Mouse (Mus musculus): ENCODE data around the gene Fam172a. TPM values are rescaled to one million over a fixed set of nuclear protein-coding genes. Genes with fewer than 3 reads are reported as not detected.

Fam172a gene
- total RNA-seq, 1 experiment from 2014 or later: 29.0 TPM

GRCm38 (mm10) chr13:78102337-78102736 lies 400.5 kb downstream of the Fam172a start:
- no peak for DNase-seq

- DNase-seq: no peak
Measured at GRCm38 (mm10) chr13:78104851-78105250, 403.0 kb downstream of the Fam172a start.

GRCm38 (mm10) chr13:78110648-78111047 lies 408.8 kb downstream of the Fam172a start:
- DNase-seq: no peak

GRCm38 (mm10) chr13:78113978-78114377 lies 412.1 kb downstream of the Fam172a start:
- no peak for DNase-seq

- DNase-seq: no peak
Measured at GRCm38 (mm10) chr13:78118715-78119114, 416.9 kb downstream of the Fam172a start.

GRCm38 (mm10) chr13:78121991-78122390 lies 420.2 kb downstream of the Fam172a start:
- no peak for DNase-seq

GRCm38 (mm10) chr13:78123911-78124426 lies 422.1 kb downstream of the Fam172a start:
- DNase-seq: no peak

GRCm38 (mm10) chr13:78157465-78157864 lies 455.6 kb downstream of the Fam172a start:
- no peak for DNase-seq

- no peak for DNase-seq
Measured at GRCm38 (mm10) chr13:78162149-78162548, 460.3 kb downstream of the Fam172a start.

- DNase-seq: peak; percentile 83
Measured at GRCm38 (mm10) chr13:78163087-78163958, 461.5 kb downstream of the Fam172a start.

- no peak for DNase-seq
Measured at GRCm38 (mm10) chr13:78164941-78165340, 463.1 kb downstream of the Fam172a start.

- DNase-seq: no peak
Measured at GRCm38 (mm10) chr13:78168166-78168565, 466.3 kb downstream of the Fam172a start.

- DNase-seq: peak; percentile 48
Measured at GRCm38 (mm10) chr13:78171320-78171719, 469.5 kb downstream of the Fam172a start.

- DNase-seq: no peak
Measured at GRCm38 (mm10) chr13:78171984-78172636, 470.3 kb downstream of the Fam172a start.

- DNase-seq: no peak
Measured at GRCm38 (mm10) chr13:78172861-78173260, 471.0 kb downstream of the Fam172a start.

GRCm38 (mm10) chr13:78174191-78174590 lies 472.4 kb downstream of the Fam172a start:
- no peak for DNase-seq

- DNase-seq: no peak
Measured at GRCm38 (mm10) chr13:78174891-78175290, 473.1 kb downstream of the Fam172a start.

- DNase-seq: no peak
Measured at GRCm38 (mm10) chr13:78175821-78176380, 474.1 kb downstream of the Fam172a start.

GRCm38 (mm10) chr13:78177381-78177950 lies 475.6 kb downstream of the Fam172a start:
- DNase-seq: no peak

- DNase-seq: no peak
Measured at GRCm38 (mm10) chr13:78178021-78178420, 476.2 kb downstream of the Fam172a start.

- DNase-seq: no peak
Measured at GRCm38 (mm10) chr13:78178771-78179170, 476.9 kb downstream of the Fam172a start.

- no peak for DNase-seq
Measured at GRCm38 (mm10) chr13:78179312-78180097, 477.7 kb downstream of the Fam172a start.

Measured in adrenal gland, postnatal 25 days (tissue).